Mouse (Mus musculus): Measurements from ENCODE around the gene Sdad1.

GRCm38 (mm10) chr5:92240769-92241168 lies 69.5 kb downstream of the Sdad1 start:
- TF ChIP-seq FLI1 (IDR thresholded peaks at IDR 0.05; ENCODE audit: low read length) (no peak), GATA1 (IDR thresholded peaks at IDR 0.05; ENCODE audit: borderline replicate concordance, low read length) (no peak)

All from megakaryocyte, embryonic 14.5 days (primary cell).